Mouse (Mus musculus) mouse embryonic stem cell (cell line): ENCODE data around the gene Chst11.

Experiments used
- in situ Hi-C, 2 experiments: fragments of 300-500 bp; cut with MboI; formaldehyde crosslinking; loops; 1 replicate in 1 of 2; 3 replicates in 1 of 2; pipeline ENCODE4 v1.14.3; 2019 to 2020; ENCODE audit warnings: low sequenced_read_pairs in 2 of 2, low pct_unique_long_range_greater_than_20kb in 1 of 2, mixed read lengths in 1 of 2; ENCODE audit not compliant: unreplicated experiment in 1 of 2

Chst11 gene

GRCm38 (mm10) chr10:83094821-83095725 lies 109.8 kb downstream of the Chst11 start:
- in situ Hi-C loops = no loop called here

GRCm38 (mm10) chr10:83096257-83096656 lies 111.0 kb downstream of the Chst11 start:
- in situ Hi-C loops = no loop called here

- in situ Hi-C loops = no loop called here
Measured at GRCm38 (mm10) chr10:83098940-83099339, 113.6 kb downstream of the Chst11 start.

GRCm38 (mm10) chr10:83099669-83100068 lies 114.4 kb downstream of the Chst11 start:
- in situ Hi-C loops = no loop called here

GRCm38 (mm10) chr10:83100890-83101289 lies 115.6 kb downstream of the Chst11 start:
- in situ Hi-C loops = no loop called here

GRCm38 (mm10) chr10:83101421-83102207 lies 116.3 kb downstream of the Chst11 start:
- in situ Hi-C loops = no loop called here

GRCm38 (mm10) chr10:83102745-83103144 lies 117.4 kb downstream of the Chst11 start:
- in situ Hi-C loops = no loop called here

- in situ Hi-C loops = no loop called here
Measured at GRCm38 (mm10) chr10:83104221-83104620, 118.9 kb downstream of the Chst11 start.

- in situ Hi-C loops = no loop called here
Measured at GRCm38 (mm10) chr10:83106152-83106746, 121.0 kb downstream of the Chst11 start.

- in situ Hi-C loops = no loop called here
Measured at GRCm38 (mm10) chr10:83107385-83107784, 122.1 kb downstream of the Chst11 start.

GRCm38 (mm10) chr10:83107921-83108738 lies 122.8 kb downstream of the Chst11 start:
- in situ Hi-C loops = no loop called here

- in situ Hi-C loops = no loop called here
Measured at GRCm38 (mm10) chr10:83108946-83109345, 123.6 kb downstream of the Chst11 start.

GRCm38 (mm10) chr10:83111046-83111445 lies 125.7 kb downstream of the Chst11 start:
- in situ Hi-C loops = no loop called here

- in situ Hi-C loops = no loop called here
Measured at GRCm38 (mm10) chr10:83112345-83112744, 127.0 kb downstream of the Chst11 start.

GRCm38 (mm10) chr10:83114564-83114963 lies 129.3 kb downstream of the Chst11 start:
- in situ Hi-C loops = no loop called here

GRCm38 (mm10) chr10:83116889-83117288 lies 131.6 kb downstream of the Chst11 start:
- in situ Hi-C loops = no loop called here

- in situ Hi-C loops = no loop called here
Measured at GRCm38 (mm10) chr10:83117851-83118250, 132.6 kb downstream of the Chst11 start.

- in situ Hi-C loops = no loop called here
Measured at GRCm38 (mm10) chr10:83118613-83119012, 133.3 kb downstream of the Chst11 start.
